Mouse (Mus musculus): ENCODE results near the gene Myocd. TPM values are rescaled to one million over a fixed set of nuclear protein-coding genes. Genes with fewer than 3 reads are reported as not detected.

The Myocd gene
- polyA plus RNA-seq, 1 experiment, result 0.13 TPM

DNA sequence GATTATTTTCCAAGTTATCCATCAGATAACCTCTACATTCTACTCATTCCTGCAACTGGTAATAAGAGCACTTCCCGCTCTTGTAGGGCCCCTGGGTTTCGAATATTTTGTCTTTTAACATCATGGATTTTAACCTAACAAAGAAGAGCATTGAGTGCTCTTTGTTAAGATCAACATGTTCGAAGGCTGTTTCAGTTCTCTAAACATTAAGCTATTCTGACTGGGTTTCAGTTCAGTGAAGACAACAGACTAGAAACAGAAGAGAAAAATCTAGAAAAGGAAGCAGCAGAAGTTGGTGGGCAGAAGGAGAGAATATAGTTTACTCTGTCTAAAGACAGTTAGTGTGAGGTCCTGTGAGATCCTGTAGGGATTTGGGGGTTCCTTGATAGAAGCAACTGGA lies 31.9 kb downstream of the Myocd start:
- no peaks in the 10 kb centered on the region for H3K36me3 ChIP-seq (ENCODE audit: control insufficient read depth, insufficient read depth)
- H3K79me3 ChIP-seq (ENCODE audit: low read depth), result no peaks in the 10 kb centered on the region
- TF ChIP-seq CTCF (IDR thresholded peaks at IDR 0.05; ENCODE audit: control insufficient read depth, insufficient read depth, insufficient read length) (no peak), MYOD1 (IDR thresholded peaks at IDR 0.05; ENCODE audit: control insufficient read depth, insufficient read length, low read depth) (no peak), USF1 (IDR thresholded peaks at IDR 0.05; ENCODE audit: low read depth) (no peak), MAX (IDR thresholded peaks at IDR 0.05) (no peak), CEBPB (IDR thresholded peaks at IDR 0.05; ENCODE audit: low read depth) (no peak), MYOG (IDR thresholded peaks at IDR 0.05; ENCODE audit: control insufficient read depth, extremely low read depth, insufficient read length) (no peak), FOSL1 (IDR thresholded peaks at IDR 0.05; ENCODE audit: insufficient read depth, low read length, poor library complexity, severe bottlenecking) (no peak)
- H3ac ChIP-seq (ENCODE audit: control insufficient read depth, insufficient read length, low read depth), result no peak overlapping the region
- no peaks in the 10 kb centered on the region for H3K27me3 ChIP-seq (ENCODE audit: control insufficient read depth, insufficient read depth, insufficient read length)
- no peaks in the 10 kb centered on the region for H3K79me2 ChIP-seq (ENCODE audit: control insufficient read depth, insufficient read depth)
- no peak overlapping the region for H3K4me3 ChIP-seq (ENCODE audit: insufficient read depth, poor library complexity, severe bottlenecking)

DNA sequence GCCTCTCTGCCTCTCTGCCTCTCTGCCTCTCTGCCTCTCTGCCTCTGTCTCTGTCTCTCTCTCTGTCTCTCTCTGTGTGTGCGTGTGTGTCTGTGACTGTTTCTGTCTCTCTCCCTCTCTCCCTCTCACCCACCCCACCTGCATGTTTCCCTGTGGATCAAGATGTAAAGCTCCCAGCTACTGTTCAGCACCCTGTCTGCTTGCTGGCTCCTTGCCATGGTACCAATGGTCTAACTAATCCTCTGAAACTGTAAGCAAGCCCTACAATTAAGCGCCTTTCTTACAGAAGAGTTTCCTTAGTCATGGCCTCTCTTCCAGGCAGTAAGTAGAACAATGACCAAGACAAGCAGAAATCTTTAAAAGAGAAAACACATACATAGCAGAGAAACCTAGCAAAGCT lies 32.9 kb downstream of the Myocd start:
- Histone ChIP-seq H3K79me2 (ENCODE audit: control insufficient read depth, insufficient read depth) (no peaks in the 10 kb centered on the region), H3K4me3 (ENCODE audit: insufficient read depth, poor library complexity, severe bottlenecking) (no peak overlapping the region), H3ac (ENCODE audit: control insufficient read depth, insufficient read length, low read depth) (no peak overlapping the region), H3K36me3 (ENCODE audit: control insufficient read depth, insufficient read depth) (no peaks in the 10 kb centered on the region), H3K27me3 (ENCODE audit: control insufficient read depth, insufficient read depth, insufficient read length) (no peaks in the 10 kb centered on the region), H3K79me3 (ENCODE audit: low read depth) (no peaks in the 10 kb centered on the region)
- TF ChIP-seq MYOD1 (IDR thresholded peaks at IDR 0.05; ENCODE audit: control insufficient read depth, insufficient read length, low read depth) (no peak), MYOG (IDR thresholded peaks at IDR 0.05; ENCODE audit: control insufficient read depth, extremely low read depth, insufficient read length) (no peak), MAX (IDR thresholded peaks at IDR 0.05) (no peak), CTCF (IDR thresholded peaks at IDR 0.05; ENCODE audit: control insufficient read depth, insufficient read depth, insufficient read length) (no peak), USF1 (IDR thresholded peaks at IDR 0.05; ENCODE audit: low read depth) (no peak), FOSL1 (IDR thresholded peaks at IDR 0.05; ENCODE audit: insufficient read depth, low read length, poor library complexity, severe bottlenecking) (no peak)

DNA sequence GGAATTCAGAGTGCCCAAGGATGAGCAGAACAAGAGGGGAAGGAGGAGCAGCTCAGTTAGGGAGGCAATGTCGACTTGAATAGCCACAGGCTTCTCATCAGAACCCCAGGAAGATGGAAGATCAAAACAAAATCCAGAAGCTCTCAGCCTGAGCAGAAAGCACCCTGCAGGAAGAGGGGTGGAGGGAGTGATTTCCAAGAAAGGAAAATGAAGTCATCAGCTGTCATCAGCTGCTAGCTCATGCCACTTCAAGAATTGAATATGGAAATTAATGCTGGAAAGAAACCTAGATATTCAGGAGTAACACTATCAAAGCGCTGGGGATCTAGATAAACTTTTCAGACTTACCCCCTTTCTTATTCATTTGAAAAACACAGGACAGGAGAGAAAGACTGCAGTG lies 34.4 kb downstream of the Myocd start:
- H3K27me3 ChIP-seq (ENCODE audit: control insufficient read depth, insufficient read depth, insufficient read length), result no peaks in the 10 kb centered on the region
- H3K79me2 ChIP-seq (ENCODE audit: control insufficient read depth, insufficient read depth), result no peaks in the 10 kb centered on the region
- no peaks in the 10 kb centered on the region for H3K79me3 ChIP-seq (ENCODE audit: low read depth)
- no peak overlapping the region for H3K4me3 ChIP-seq (ENCODE audit: insufficient read depth, poor library complexity, severe bottlenecking)
- no peaks in the 10 kb centered on the region for H3K36me3 ChIP-seq (ENCODE audit: control insufficient read depth, insufficient read depth)
- TF ChIP-seq FOSL1 (IDR thresholded peaks at IDR 0.05; ENCODE audit: insufficient read depth, low read length, poor library complexity, severe bottlenecking) (no peak), CEBPB (IDR thresholded peaks at IDR 0.05; ENCODE audit: low read depth) (no peak), CTCF (IDR thresholded peaks at IDR 0.05; ENCODE audit: control insufficient read depth, insufficient read depth, insufficient read length) (no peak), MYOD1 (IDR thresholded peaks at IDR 0.05; ENCODE audit: control insufficient read depth, insufficient read length, low read depth) (no peak)
- H3ac ChIP-seq (ENCODE audit: control insufficient read depth, insufficient read length, low read depth), result no peak overlapping the region

- Histone ChIP-seq H3ac (ENCODE audit: control insufficient read depth, insufficient read length, low read depth) (no peak overlapping the region), H3K79me3 (ENCODE audit: low read depth) (no peaks in the 10 kb centered on the region), H3K79me2 (ENCODE audit: control insufficient read depth, insufficient read depth) (no peaks in the 10 kb centered on the region), H3K4me3 (ENCODE audit: insufficient read depth, poor library complexity, severe bottlenecking) (no peak overlapping the region), H3K36me3 (ENCODE audit: control insufficient read depth, insufficient read depth) (no peaks in the 10 kb centered on the region), H3K27me3 (ENCODE audit: control insufficient read depth, insufficient read depth, insufficient read length) (no peaks in the 10 kb centered on the region)
- TF ChIP-seq MYOG (IDR thresholded peaks at IDR 0.05; ENCODE audit: control insufficient read depth, extremely low read depth, insufficient read length) (no peak), MAX (IDR thresholded peaks at IDR 0.05) (no peak), CTCF (IDR thresholded peaks at IDR 0.05; ENCODE audit: control insufficient read depth, insufficient read depth, insufficient read length) (no peak), FOSL1 (IDR thresholded peaks at IDR 0.05; ENCODE audit: insufficient read depth, low read length, poor library complexity, severe bottlenecking) (no peak), MYOD1 (IDR thresholded peaks at IDR 0.05; ENCODE audit: control insufficient read depth, insufficient read length, low read depth) (no peak), CEBPB (IDR thresholded peaks at IDR 0.05; ENCODE audit: low read depth) (no peak), USF1 (IDR thresholded peaks at IDR 0.05; ENCODE audit: low read depth) (no peak)
These were observed 38.0 kb downstream of the Myocd start for GRCm38 (mm10) chr11:65231771-65232170.

GRCm38 (mm10) chr11:65226766-65227165 lies 43.0 kb downstream of the Myocd start:
- H3K79me3 ChIP-seq (ENCODE audit: low read depth), result no peaks in the 10 kb centered on the region
- no peaks in the 10 kb centered on the region for H3K79me2 ChIP-seq (ENCODE audit: control insufficient read depth, insufficient read depth)
- no peak overlapping the region for H3ac ChIP-seq (ENCODE audit: control insufficient read depth, insufficient read length, low read depth)
- H3K36me3 ChIP-seq (ENCODE audit: control insufficient read depth, insufficient read depth), result no peaks in the 10 kb centered on the region
- H3K4me3 ChIP-seq (ENCODE audit: insufficient read depth, poor library complexity, severe bottlenecking), result no peak overlapping the region
- no peaks in the 10 kb centered on the region for H3K27me3 ChIP-seq (ENCODE audit: control insufficient read depth, insufficient read depth, insufficient read length)
- TF ChIP-seq FOSL1 (IDR thresholded peaks at IDR 0.05; ENCODE audit: insufficient read depth, low read length, poor library complexity, severe bottlenecking), result no peak
- TF ChIP-seq MYOD1 (IDR thresholded peaks at IDR 0.05; ENCODE audit: control insufficient read depth, insufficient read length, low read depth), result no peak
- TF ChIP-seq MYOG (IDR thresholded peaks at IDR 0.05; ENCODE audit: control insufficient read depth, extremely low read depth, insufficient read length), result no peak
- no peak for TF ChIP-seq CTCF (IDR thresholded peaks at IDR 0.05; ENCODE audit: control insufficient read depth, insufficient read depth, insufficient read length)

GRCm38 (mm10) chr11:65214954-65215629 lies 54.7 kb downstream of the Myocd start:
- Histone ChIP-seq H3K27me3 (ENCODE audit: control insufficient read depth, insufficient read depth, insufficient read length) (no peaks in the 10 kb centered on the region), H3K36me3 (ENCODE audit: control insufficient read depth, insufficient read depth) (no peaks in the 10 kb centered on the region), H3K79me2 (ENCODE audit: control insufficient read depth, insufficient read depth) (no peaks in the 10 kb centered on the region), H3K79me3 (ENCODE audit: low read depth) (no peaks in the 10 kb centered on the region), H3ac (ENCODE audit: control insufficient read depth, insufficient read length, low read depth) (no peak overlapping the region), H3K4me3 (ENCODE audit: insufficient read depth, poor library complexity, severe bottlenecking) (no peak overlapping the region)
- TF ChIP-seq MAX (IDR thresholded peaks at IDR 0.05) (no peak), CTCF (IDR thresholded peaks at IDR 0.05; ENCODE audit: control insufficient read depth, insufficient read depth, insufficient read length) (no peak), CEBPB (IDR thresholded peaks at IDR 0.05; ENCODE audit: low read depth) (no peak), USF1 (IDR thresholded peaks at IDR 0.05; ENCODE audit: low read depth) (no peak), FOSL1 (IDR thresholded peaks at IDR 0.05; ENCODE audit: insufficient read depth, low read length, poor library complexity, severe bottlenecking) (no peak), MYOG (IDR thresholded peaks at IDR 0.05; ENCODE audit: control insufficient read depth, extremely low read depth, insufficient read length) (no peak), MYOD1 (IDR thresholded peaks at IDR 0.05; ENCODE audit: control insufficient read depth, insufficient read length, low read depth) (no peak)
